Mouse (Mus musculus) cerebellum, adult 9-11 months (tissue): Measurements from ENCODE around the gene Mettl25.

ENCODE experiments used
- DNase-seq: peaks from one replicate; pipeline ENCODE4 v3.0.0; 2022

Gene Mettl25

GRCm38 (mm10) chr10:105746019-105746418 lies 95.2 kb downstream of the Mettl25 start:
- no peak for DNase-seq

- no peak for DNase-seq
Observed at GRCm38 (mm10) chr10:105741736-105742135, 99.4 kb downstream of the Mettl25 start.

DNA sequence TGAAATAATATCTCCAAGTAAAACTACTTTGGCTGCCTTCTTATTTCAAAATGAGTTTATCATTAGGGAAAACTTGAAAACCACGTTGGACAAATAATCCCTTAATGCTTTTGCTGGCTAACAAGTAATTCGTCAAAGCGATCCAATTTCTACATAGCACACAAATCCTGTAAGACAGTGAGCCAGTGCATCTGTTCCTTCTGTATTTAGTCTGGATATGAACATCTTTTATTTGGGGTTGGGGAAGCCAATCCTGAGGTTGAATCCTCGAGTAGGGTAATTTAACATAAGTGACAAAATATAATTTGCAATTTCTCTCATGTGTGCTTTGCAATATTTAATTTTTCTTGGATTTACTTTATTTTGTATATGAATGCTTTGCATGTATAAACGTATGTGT lies 102.2 kb downstream of the Mettl25 start:
- DNase-seq = no peak

DNA sequence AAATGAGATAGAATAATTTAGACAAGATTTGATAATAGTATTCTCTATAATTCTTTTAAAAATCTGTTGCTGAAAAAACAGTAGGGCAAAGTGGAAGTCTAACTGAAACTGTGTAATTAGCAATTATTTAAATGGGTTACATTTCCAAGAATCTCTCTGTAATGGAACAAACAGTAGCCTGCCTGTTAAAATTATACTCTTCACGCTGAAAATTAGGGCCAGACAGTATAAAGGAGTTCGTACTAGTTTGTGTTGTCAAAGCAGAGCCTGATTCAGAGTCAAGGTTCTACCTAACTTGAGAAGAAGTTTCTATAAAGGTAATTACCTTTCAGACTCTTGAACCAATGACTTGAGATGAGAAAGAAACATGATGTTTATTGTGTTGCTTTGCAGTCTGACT lies 113.4 kb downstream of the Mettl25 start:
- DNase-seq = no peak

DNA sequence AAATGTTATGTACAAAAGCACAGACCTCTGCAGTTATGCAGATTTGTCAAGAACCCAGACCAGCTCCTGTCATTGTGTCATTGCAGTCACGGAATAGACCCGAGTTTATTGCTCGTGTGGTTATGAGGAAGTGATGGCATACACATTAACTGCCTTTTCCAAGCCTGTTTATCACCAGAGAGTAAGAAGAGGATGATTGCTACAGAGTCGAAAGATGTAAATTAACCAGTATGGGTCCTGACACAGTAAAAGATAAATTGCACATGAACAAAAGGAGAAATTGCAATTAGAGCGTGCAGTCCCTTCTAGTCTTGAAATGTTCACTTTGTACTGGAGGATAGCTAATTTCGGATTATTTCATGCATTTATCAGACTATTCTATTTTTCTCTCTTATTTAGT lies 113.8 kb downstream of the Mettl25 start:
- no peak for DNase-seq

GRCm38 (mm10) chr10:105714844-105715243 lies 126.3 kb downstream of the Mettl25 start:
- DNase-seq = no peak

DNA sequence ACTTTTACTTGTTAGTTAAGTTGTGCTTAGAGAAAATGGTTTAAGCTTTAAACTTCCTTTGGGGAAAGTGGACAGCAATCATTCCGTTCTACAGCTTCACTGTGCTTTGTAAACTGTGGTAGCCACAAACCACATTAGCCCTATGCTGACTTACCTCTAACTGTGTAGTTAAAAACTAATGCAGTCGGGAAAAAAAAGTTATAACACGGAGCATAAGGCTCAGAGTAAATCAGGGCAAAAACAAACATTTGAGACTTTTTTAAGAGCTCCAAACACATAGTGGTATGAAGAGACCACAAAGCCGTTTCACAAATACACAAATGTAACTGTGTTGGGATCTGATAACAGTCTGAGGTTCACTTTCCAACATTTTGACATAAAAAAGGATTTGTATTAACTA lies 126.8 kb downstream of the Mettl25 start:
- DNase-seq = no peak

DNA sequence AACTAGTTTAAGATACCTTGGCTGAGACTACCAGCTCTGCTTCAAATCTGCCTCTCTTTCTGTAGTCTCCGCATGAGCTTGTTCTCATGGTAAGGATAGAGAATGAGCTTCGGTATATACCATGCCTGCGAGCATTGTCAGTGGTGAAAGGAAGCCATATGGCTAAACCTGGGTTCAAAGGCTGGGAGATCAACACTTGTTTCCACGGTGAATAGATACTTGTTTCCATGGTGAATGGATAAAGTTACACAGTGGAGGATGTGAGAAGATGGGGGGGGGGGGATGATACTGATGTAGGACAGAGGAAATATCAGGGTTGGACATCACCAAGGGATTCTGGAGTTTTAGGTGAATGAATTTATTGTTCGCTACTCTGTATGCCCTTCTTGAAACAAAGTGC lies 128.0 kb downstream of the Mettl25 start:
- no peak for DNase-seq
